Mouse (Mus musculus): Measurements from ENCODE around the gene Pitpnm1. TPM values are rescaled to one million over a fixed set of nuclear protein-coding genes. Genes with fewer than 3 reads are reported as not detected.

Gene Pitpnm1
- total RNA-seq, 1 experiment from 2014 or later = 132 TPM

- no peak for ATAC-seq (ENCODE audit: extremely low read depth, insufficient number of reproducible peaks, low FRiP score, poor library complexity, severe bottlenecking)
Measured at GRCm38 (mm10) chr19:4163543-4163887, 63.7 kb downstream of the Pitpnm1 start.

Other genes starting within 250 kb of the Pitpnm1 start
- gene Chka, start 248.2 kb upstream of the Pitpnm1 start, total RNA-seq (2017) = 16.6 and 26.0 TPM in 2 replicates
- gene Tcirg1, start 192.9 kb upstream of the Pitpnm1 start, total RNA-seq (2017) = 158 and 167 TPM in 2 replicates
- gene Ndufs8, start 187.2 kb upstream of the Pitpnm1 start, total RNA-seq (2017) = 34.7 and 40.1 TPM in 2 replicates
- gene Aldh3b1, start 170.2 kb upstream of the Pitpnm1 start, total RNA-seq (2017) = 78.5 and 85.2 TPM in 2 replicates
- 628 and 632 TPM in 2 replicates for gene Unc93b1, start 164.8 kb upstream of the Pitpnm1 start, total RNA-seq (2017)
- gene Aldh3b3, start 141.4 kb upstream of the Pitpnm1 start, total RNA-seq (2017) = not detected in 2 replicates
- 0.25 TPM in 1 of 2 replicates, not detected in the other for gene Aldh3b2, start 127.7 kb upstream of the Pitpnm1 start, total RNA-seq (2017)
- gene Acy3, start 113.4 kb upstream of the Pitpnm1 start, total RNA-seq (2017) = not detected in 2 replicates
- gene Tbx10, start 107.2 kb upstream of the Pitpnm1 start, total RNA-seq (2017) = not detected in 2 replicates
- gene Nudt8, start 99.4 kb upstream of the Pitpnm1 start, total RNA-seq (2017) = 7.0 and 15.5 TPM in 2 replicates
- gene Gm49405, start 99.4 kb upstream of the Pitpnm1 start, total RNA-seq (2017) = 6.2 and 7.5 TPM in 2 replicates
- gene Doc2g, start 96.7 kb upstream of the Pitpnm1 start, total RNA-seq (2017) = 4.0 and 7.2 TPM in 2 replicates
- 63.9 and 64.6 TPM in 2 replicates for gene Ndufv1, start 87.2 kb upstream of the Pitpnm1 start, total RNA-seq (2017)
- 53.2 and 68.1 TPM in 2 replicates for gene Gstp1, start 62.0 kb upstream of the Pitpnm1 start, total RNA-seq (2017)
- 1.4 TPM in 1 of 2 replicates, not detected in the other for gene Gstp2, start 54.0 kb upstream of the Pitpnm1 start, total RNA-seq (2017)
- 22.6 and 23.6 TPM in 2 replicates for gene Gstp3, start 40.4 kb upstream of the Pitpnm1 start, total RNA-seq (2017)
- gene Cabp2, start 18.4 kb upstream of the Pitpnm1 start, total RNA-seq (2017) = not detected in 2 replicates
- 202 and 205 TPM in 2 replicates for gene Cdk2ap2, start 2.8 kb upstream of the Pitpnm1 start, total RNA-seq (2017)
- gene Aip, start 25.9 kb downstream of the Pitpnm1 start, total RNA-seq (2017) = 53.9 and 61.6 TPM in 2 replicates
- gene Gpr152, start 39.8 kb downstream of the Pitpnm1 start, total RNA-seq (2017) = 0.12 and 0.23 TPM in 2 replicates
- gene Cabp4, start 44.0 kb downstream of the Pitpnm1 start, total RNA-seq (2017) = 0.25 and 0.93 TPM in 2 replicates
- 134 and 152 TPM in 2 replicates for gene Coro1b, start 48.6 kb downstream of the Pitpnm1 start, total RNA-seq (2017)
- gene Ptprcap, start 53.6 kb downstream of the Pitpnm1 start, total RNA-seq (2017) = 227 and 252 TPM in 2 replicates
- gene Rps6kb2, start 63.4 kb downstream of the Pitpnm1 start, total RNA-seq (2017) = 34.0 and 45.2 TPM in 2 replicates
- gene Carns1, start 75.5 kb downstream of the Pitpnm1 start, total RNA-seq (2017) = 95.9 and 99.3 TPM in 2 replicates
- 231 and 269 TPM in 2 replicates for gene Tbc1d10c, start 91.3 kb downstream of the Pitpnm1 start, total RNA-seq (2017)
- 535 and 541 TPM in 2 replicates for gene Ppp1ca, start 92.1 kb downstream of the Pitpnm1 start, total RNA-seq (2017)
- 35.1 and 44.3 TPM in 2 replicates for gene Rad9a, start 101.7 kb downstream of the Pitpnm1 start, total RNA-seq (2017)
- 52.0 and 61.9 TPM in 2 replicates for gene Clcf1, start 114.2 kb downstream of the Pitpnm1 start, total RNA-seq (2017)
- not detected in 2 replicates for gene AC109138.7, start 114.4 kb downstream of the Pitpnm1 start, total RNA-seq (2017)
- gene Pold4, start 131.9 kb downstream of the Pitpnm1 start, total RNA-seq (2017) = 228 and 251 TPM in 2 replicates
- 48.0 and 59.8 TPM in 2 replicates for gene Ssh3, start 169.2 kb downstream of the Pitpnm1 start, total RNA-seq (2017)
- gene Ankrd13d, start 183.1 kb downstream of the Pitpnm1 start, total RNA-seq (2017) = 36.3 and 49.8 TPM in 2 replicates
- 692 and 849 TPM in 2 replicates for gene Grk2, start 206.2 kb downstream of the Pitpnm1 start, total RNA-seq (2017)

All from neutrophil, adult 5-6 weeks (primary cell).